Mouse (Mus musculus) ES-CJ7 (cell line): ENCODE data around the gene Itfg1.
"Not testable (repeated sequence)": the region's sequence is repeated elsewhere in the genome, so short reads cannot be mapped to it uniquely, and the experiment has no call there.

ENCODE experiments used
- DNase-seq: peaks from one replicate; pipeline ENCODE4 v3.0.0; 2011; ENCODE audit warnings: low read depth, low spot score

The Itfg1 gene

GRCm38 (mm10) chr8:85840657-85841488, at the start of gene Itfg1, which contains the start of gene Phkb:
TSS of gene Itfg1 (minus strand) at chr8:85840921.
TSS of gene Phkb (plus strand) at chr8:85840959.
- DNase-seq = peak; percentile 97

- DNase-seq = no peak
These were observed 44.1 kb upstream of the Itfg1 start for GRCm38 (mm10) chr8:85884811-85885210.

DNA sequence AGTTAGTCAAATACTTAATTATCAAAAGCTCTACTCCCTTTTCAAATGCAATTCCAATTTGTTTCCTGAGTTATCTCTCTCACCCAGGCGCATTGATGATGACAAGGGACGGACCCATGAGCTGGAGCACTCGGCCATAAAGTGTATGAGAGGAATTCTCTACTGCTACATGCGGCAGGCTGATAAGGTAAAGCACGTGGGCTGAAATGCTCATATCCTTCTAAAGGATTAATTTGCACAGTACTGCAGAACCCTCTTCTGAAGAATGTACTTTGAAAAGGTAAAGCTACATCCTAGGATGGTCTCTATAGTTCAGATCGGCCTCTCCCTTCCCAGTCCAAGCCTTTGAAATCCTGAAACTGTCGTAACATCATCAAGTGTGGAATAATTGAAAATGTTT, 38.9 kb upstream of the Itfg1 start:
- DNase-seq = no peak

DNA sequence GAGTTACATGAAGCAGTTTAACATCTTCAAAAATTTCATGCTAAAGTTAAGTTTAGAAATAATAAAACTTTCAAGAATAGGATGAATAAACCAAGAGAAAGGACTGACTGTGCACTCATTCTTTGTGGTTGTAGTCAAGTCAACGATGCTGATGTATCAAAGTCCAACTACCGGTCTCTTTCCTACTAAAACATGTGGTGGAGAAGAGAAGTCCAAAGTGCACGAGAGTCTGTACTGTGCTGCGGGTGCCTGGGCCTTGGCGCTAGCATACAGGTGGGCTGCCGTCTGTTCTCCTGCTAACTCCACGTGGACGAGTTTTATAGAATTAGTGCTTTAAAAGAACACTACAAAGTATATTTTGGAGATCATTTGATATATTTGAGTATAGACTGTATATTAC, 37.3 kb upstream of the Itfg1 start:
- no peak for DNase-seq

- DNase-seq = no peak
These were observed 30.9 kb upstream of the Itfg1 start for GRCm38 (mm10) chr8:85871660-85872059.

GRCm38 (mm10) chr8:85862381-85862780, 21.7 kb upstream of the Itfg1 start:
- no peak for DNase-seq

DNA sequence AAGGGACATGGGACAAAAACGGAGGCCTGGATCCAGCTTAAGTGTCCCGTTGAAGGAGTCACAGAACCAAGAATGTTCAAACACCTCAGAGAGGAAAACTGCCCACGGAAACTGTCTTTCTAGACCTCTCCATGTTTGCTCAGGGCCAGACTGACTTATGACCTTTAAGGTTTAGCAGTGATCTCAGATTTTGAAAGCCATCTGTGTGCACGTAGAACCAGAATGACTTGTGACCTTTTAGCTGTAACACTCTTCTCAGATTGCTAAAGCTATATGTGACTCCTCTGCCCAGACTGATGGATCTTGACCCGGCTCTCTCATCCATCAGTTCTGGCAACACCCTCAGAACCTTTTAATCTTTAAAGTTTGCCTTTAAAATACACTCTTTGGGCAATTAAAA, 19.9 kb upstream of the Itfg1 start:
- no peak for DNase-seq

DNA sequence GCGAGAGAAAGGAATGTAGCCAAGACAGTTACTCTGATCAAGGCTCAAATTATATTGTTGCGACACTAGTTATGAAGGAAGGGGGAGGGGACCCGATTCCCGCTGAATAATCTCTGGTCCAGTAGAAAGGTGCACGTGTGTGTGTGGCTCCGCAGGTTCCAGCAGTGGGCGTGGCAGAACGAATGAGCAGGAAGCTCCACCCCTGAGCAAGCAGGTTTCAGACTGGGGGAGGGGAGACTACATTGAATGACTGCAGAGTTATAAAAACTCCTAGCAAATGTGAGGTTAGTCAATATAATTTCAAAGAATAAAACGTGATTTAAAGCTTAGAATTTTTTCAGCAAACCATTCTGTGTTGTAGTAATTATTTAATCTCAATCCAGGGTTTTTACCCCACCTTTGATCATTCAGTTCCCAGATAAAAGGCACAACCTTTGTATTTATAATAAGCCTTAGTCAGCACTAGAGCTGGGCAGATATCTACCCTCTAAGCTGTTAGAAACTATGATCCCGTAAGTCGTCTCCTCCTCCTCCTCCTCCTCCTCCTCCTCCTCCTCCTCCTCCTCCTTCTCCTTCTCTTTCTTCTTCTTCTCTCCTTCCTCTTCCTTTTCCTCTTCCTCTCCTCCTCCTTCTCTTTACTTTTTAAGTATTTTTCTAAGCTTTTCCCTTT, 16.6 kb upstream of the Itfg1 start:
- not testable (repeated sequence) for DNase-seq

GRCm38 (mm10) chr8:85854220-85855123, 13.8 kb upstream of the Itfg1 start:
- peak; percentile 48 for DNase-seq

GRCm38 (mm10) chr8:85845887-85846286, 5.2 kb upstream of the Itfg1 start:
- no peak for DNase-seq

DNA sequence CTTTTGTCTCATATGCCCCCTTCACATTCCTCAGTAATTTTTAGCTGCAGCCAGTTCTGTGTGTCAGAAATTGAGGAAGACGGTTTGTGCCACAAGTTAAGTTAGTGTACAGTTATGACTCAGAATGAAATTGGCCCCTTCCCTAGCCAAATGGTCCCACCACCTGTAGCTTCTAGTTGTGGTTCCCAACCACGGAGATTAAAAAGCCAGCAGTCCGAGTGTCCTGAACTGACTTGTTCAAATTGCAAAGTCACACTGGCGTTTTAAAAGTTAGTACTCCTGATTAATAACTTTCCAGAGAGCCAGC, 721 bp upstream of the Itfg1 start:
- no peak for DNase-seq

- no peak for DNase-seq
These were observed 635 bp downstream of the Itfg1 start for GRCm38 (mm10) chr8:85839916-85840656.

- DNase-seq = no peak
These were observed 27.1 kb downstream of the Itfg1 start for GRCm38 (mm10) chr8:85813621-85814020.

- DNase-seq = no peak
These were observed 39.3 kb downstream of the Itfg1 start for GRCm38 (mm10) chr8:85801408-85801807.

- no peak for DNase-seq
These were observed 40.6 kb downstream of the Itfg1 start for GRCm38 (mm10) chr8:85800164-85800563.

- DNase-seq = not testable (repeated sequence)
These were observed 44.3 kb downstream of the Itfg1 start for GRCm38 (mm10) chr8:85796392-85796791.

DNA sequence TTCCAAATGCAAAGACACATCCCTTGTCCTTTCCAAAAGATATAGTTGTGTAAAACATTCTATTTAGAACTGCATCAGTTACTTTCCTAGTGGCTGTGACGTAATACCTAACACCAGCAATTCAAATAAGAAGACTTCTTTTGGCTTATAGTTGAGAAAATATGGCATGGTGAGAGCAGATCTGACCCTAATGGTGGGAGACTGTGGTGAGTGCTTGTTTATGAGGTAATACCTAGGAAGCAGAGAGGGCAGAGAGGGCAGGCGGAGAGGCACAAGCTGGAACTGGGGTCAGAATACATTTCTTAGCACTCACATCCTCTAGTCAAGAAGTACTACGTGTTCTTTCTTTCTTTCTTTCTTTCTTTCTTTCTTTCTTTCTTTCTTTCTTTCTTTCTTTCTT, 52.4 kb downstream of the Itfg1 start:
- DNase-seq = no peak

DNA sequence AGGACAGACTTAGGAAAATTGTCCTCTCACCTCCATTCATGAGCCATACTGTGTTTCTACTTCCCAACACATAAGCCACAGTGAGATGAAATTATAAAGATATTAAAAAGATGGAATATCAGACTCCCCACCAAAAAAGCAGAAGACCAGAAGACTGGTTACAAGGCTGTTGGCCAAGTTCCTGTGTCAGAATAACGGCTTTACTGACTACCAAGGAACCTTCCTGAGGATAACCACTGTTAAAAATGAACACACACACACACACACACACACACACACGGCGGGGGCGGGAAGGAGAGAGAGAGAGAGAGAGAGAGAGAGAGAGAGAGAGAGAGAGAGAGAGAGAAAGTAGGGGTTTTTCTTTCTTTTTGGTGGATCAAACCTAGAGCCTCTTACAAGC, 52.8 kb downstream of the Itfg1 start:
- DNase-seq = no peak

DNA sequence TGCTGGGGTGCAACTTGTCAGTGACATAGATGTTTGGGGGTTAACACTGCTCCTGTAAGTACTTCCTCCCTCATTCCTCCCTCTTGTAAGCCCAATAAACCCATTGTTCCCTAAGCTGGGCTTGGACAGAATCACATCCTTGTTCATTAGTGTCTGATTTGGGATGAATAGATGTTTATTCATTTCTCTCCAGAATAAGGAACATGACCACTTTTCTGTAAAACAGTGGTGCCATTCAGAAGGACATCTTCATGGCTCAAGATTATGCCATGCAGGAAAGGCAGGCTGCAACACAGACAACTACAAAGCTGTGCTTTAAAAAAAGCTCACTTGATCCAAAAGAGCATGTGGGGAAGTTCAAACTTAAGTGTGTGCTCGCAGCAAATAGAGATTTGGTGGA, 55.2 kb downstream of the Itfg1 start:
- DNase-seq = no peak

DNA sequence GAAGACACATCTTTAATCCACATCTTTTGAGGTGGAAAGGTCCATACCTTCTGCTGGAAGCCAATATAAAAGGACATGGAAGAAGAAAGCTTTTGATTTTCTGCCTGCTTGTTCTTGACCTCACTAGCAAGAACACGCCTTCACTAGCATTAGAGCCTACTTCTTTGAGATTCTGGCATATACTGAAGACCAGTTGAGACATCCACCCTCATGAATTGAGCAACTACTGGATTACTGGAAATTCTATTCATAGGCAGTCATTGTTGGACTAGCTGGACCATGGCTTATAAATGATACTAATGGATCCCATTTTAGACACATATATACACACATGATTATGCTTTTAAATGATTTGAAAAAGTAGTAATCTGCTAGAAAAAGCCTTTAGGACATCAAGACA, 56.9 kb downstream of the Itfg1 start:
- no peak for DNase-seq

DNA sequence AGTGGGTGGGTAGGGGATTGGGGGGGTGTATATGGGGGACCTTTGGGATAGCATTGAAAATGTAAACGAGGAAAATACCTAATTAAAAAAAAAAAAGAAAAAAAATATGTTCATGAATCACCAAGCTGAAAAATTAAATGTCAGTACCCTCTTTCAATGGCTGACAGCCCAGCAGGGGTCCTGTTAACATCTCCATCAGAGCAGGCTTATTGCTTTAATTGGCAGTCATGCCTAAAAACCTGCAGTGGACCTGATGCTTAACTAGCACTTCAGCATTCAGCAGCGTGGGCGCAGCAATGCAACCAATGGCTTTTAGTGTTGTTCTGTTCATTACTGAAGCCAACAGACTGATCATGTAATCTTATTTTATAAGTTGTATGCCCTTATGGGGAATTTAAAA, 60.6 kb downstream of the Itfg1 start:
- no peak for DNase-seq

GRCm38 (mm10) chr8:85745053-85745452, 95.7 kb downstream of the Itfg1 start:
- no peak for DNase-seq
